Mouse (Mus musculus): ENCODE measurements around the gene Cacna1a. TPM values are rescaled to one million over a fixed set of nuclear protein-coding genes. Genes with fewer than 3 reads are reported as not detected.

Cacna1a gene
- polyA plus RNA-seq, 1 experiment from 2014 or later = 0.15 TPM

GRCm38 (mm10) chr8:84511621-84512020 lies 123.4 kb downstream of the Cacna1a start:
- H3K27me3 ChIP-seq = no peaks in the 10 kb centered on the region
- whole genome bisulfite sequencing (ENCODE audit: insufficient replicate concordance) = 74% methylated on average over 13 of the region's 13 CpGs

GRCm38 (mm10) chr8:84513765-84514164 lies 125.5 kb downstream of the Cacna1a start:
- H3K4me3 ChIP-seq (replicated peaks) = no peak overlapping the region
- H3K4me1 ChIP-seq (replicated peaks) = no peaks in the 10 kb centered on the region
- no peaks in the 10 kb centered on the region for H3K9me3 ChIP-seq (replicated peaks)
- 19% methylated on average over 2 of the region's 2 CpGs for WGBS (ENCODE audit: insufficient replicate concordance)
- no peaks in the 10 kb centered on the region for H3K27me3 ChIP-seq
- H3K36me3 ChIP-seq (replicated peaks) = no peaks in the 10 kb centered on the region
- H3K9ac ChIP-seq = no peak overlapping the region
- no peak for ATAC-seq (ENCODE audit: insufficient read depth)
- H3K27ac ChIP-seq (replicated peaks) = no peak overlapping the region
- H3K4me2 ChIP-seq = no peak overlapping the region

More at GRCm38 (mm10) chr8:84511621-84512020, 123.4 kb downstream of the Cacna1a start:
- Histone ChIP-seq H3K9me3 (replicated peaks) (no peaks in the 10 kb centered on the region), H3K4me2 (no peak overlapping the region), H3K4me3 (replicated peaks) (no peak overlapping the region), H3K9ac (no peak overlapping the region), H3K36me3 (replicated peaks) (no peaks in the 10 kb centered on the region), H3K4me1 (replicated peaks) (no peaks in the 10 kb centered on the region), H3K27ac (replicated peaks) (no peak overlapping the region)
- ATAC-seq (ENCODE audit: insufficient read depth) = no peak

- no peaks in the 10 kb centered on the region for H3K27me3 ChIP-seq
- no peaks in the 10 kb centered on the region for H3K9me3 ChIP-seq (replicated peaks)
- 42% methylated on average over 2 of the region's 2 CpGs for WGBS (ENCODE audit: insufficient replicate concordance)
- no peak overlapping the region for H3K27ac ChIP-seq (replicated peaks)
- H3K4me3 ChIP-seq (replicated peaks) = no peak overlapping the region
- H3K36me3 ChIP-seq (replicated peaks) = no peaks in the 10 kb centered on the region
- no peaks in the 10 kb centered on the region for H3K4me1 ChIP-seq (replicated peaks)
- H3K9ac ChIP-seq = no peak overlapping the region
- no peak overlapping the region for H3K4me2 ChIP-seq
- no peak for ATAC-seq (ENCODE audit: insufficient read depth)
Measured at GRCm38 (mm10) chr8:84518180-84518579, 129.9 kb downstream of the Cacna1a start.

- 66% methylated on average over 6 of the region's 6 CpGs for WGBS (ENCODE audit: insufficient replicate concordance)
- no peak overlapping the region for H3K27ac ChIP-seq (replicated peaks)
Measured at GRCm38 (mm10) chr8:84518720-84519119, 130.5 kb downstream of the Cacna1a start.

GRCm38 (mm10) chr8:84519767-84520626 lies 131.8 kb downstream of the Cacna1a start:
- H3K36me3 ChIP-seq (replicated peaks) = no peaks in the 10 kb centered on the region
- H3K27ac ChIP-seq (replicated peaks) = no peak overlapping the region
- H3K9ac ChIP-seq = no peak overlapping the region
- H3K4me3 ChIP-seq (replicated peaks) = no peak overlapping the region
- WGBS (ENCODE audit: insufficient replicate concordance) = 44% methylated on average over 17 of the region's 17 CpGs
- no peaks in the 10 kb centered on the region for H3K4me1 ChIP-seq (replicated peaks)
- ATAC-seq (ENCODE audit: insufficient read depth) = no peak
- no peaks in the 10 kb centered on the region for H3K9me3 ChIP-seq (replicated peaks)
- no peak overlapping the region for H3K4me2 ChIP-seq
- H3K27me3 ChIP-seq = no peaks in the 10 kb centered on the region

More at GRCm38 (mm10) chr8:84518720-84519119, 130.5 kb downstream of the Cacna1a start:
- Histone ChIP-seq H3K9me3 (replicated peaks) (no peaks in the 10 kb centered on the region), H3K36me3 (replicated peaks) (no peaks in the 10 kb centered on the region), H3K4me1 (replicated peaks) (no peaks in the 10 kb centered on the region), H3K27me3 (no peaks in the 10 kb centered on the region), H3K9ac (no peak overlapping the region), H3K4me2 (no peak overlapping the region), H3K4me3 (replicated peaks) (no peak overlapping the region)
- no peak for ATAC-seq (ENCODE audit: insufficient read depth)

- Histone ChIP-seq H3K9me3 (replicated peaks) (no peaks in the 10 kb centered on the region), H3K36me3 (replicated peaks) (no peaks in the 10 kb centered on the region), H3K27ac (replicated peaks) (no peak overlapping the region), H3K4me1 (replicated peaks) (no peaks in the 10 kb centered on the region), H3K4me2 (no peak overlapping the region), H3K4me3 (replicated peaks) (no peak overlapping the region), H3K27me3 (no peaks in the 10 kb centered on the region), H3K9ac (no peak overlapping the region)
- no peak for ATAC-seq (ENCODE audit: insufficient read depth)
- 46% methylated on average over 2 of the region's 2 CpGs for WGBS (ENCODE audit: insufficient replicate concordance)
Measured at GRCm38 (mm10) chr8:84520999-84521398, 132.8 kb downstream of the Cacna1a start.

GRCm38 (mm10) chr8:84528036-84528435 lies 139.8 kb downstream of the Cacna1a start:
- 64% methylated on average over 7 of the region's 7 CpGs for WGBS (ENCODE audit: insufficient replicate concordance)
- ATAC-seq (ENCODE audit: insufficient read depth) = no peak

GRCm38 (mm10) chr8:84529548-84529947 lies 141.3 kb downstream of the Cacna1a start:
- Histone ChIP-seq H3K9me3 (replicated peaks) (no peaks in the 10 kb centered on the region), H3K4me1 (replicated peaks) (no peaks in the 10 kb centered on the region), H3K4me3 (replicated peaks) (no peak overlapping the region), H3K4me2 (no peak overlapping the region), H3K36me3 (replicated peaks) (no peaks in the 10 kb centered on the region), H3K27me3 (no peaks in the 10 kb centered on the region), H3K9ac (no peak overlapping the region), H3K27ac (replicated peaks) (no peak overlapping the region)
- WGBS (ENCODE audit: insufficient replicate concordance) = 40% methylated on average over 4 of the region's 4 CpGs
- no peak for ATAC-seq (ENCODE audit: insufficient read depth)

More at GRCm38 (mm10) chr8:84528036-84528435, 139.8 kb downstream of the Cacna1a start:
- H3K4me3 ChIP-seq (replicated peaks) = no peak overlapping the region
- no peaks in the 10 kb centered on the region for H3K4me1 ChIP-seq (replicated peaks)
- no peak overlapping the region for H3K4me2 ChIP-seq
- H3K27ac ChIP-seq (replicated peaks) = no peak overlapping the region
- no peaks in the 10 kb centered on the region for H3K27me3 ChIP-seq
- no peaks in the 10 kb centered on the region for H3K9me3 ChIP-seq (replicated peaks)
- no peaks in the 10 kb centered on the region for H3K36me3 ChIP-seq (replicated peaks)
- H3K9ac ChIP-seq = no peak overlapping the region

GRCm38 (mm10) chr8:84532725-84533124 lies 144.5 kb downstream of the Cacna1a start:
- WGBS (ENCODE audit: insufficient replicate concordance) = 69% methylated on average over 1 of the region's 1 CpGs
- Histone ChIP-seq H3K36me3 (replicated peaks) (no peaks in the 10 kb centered on the region), H3K27ac (replicated peaks) (no peak overlapping the region), H3K9me3 (replicated peaks) (no peaks in the 10 kb centered on the region), H3K4me2 (no peak overlapping the region), H3K4me1 (replicated peaks) (no peaks in the 10 kb centered on the region), H3K27me3 (no peaks in the 10 kb centered on the region), H3K9ac (no peak overlapping the region), H3K4me3 (replicated peaks) (no peak overlapping the region)
- ATAC-seq (ENCODE audit: insufficient read depth) = no peak

GRCm38 (mm10) chr8:84533341-84533740 lies 145.1 kb downstream of the Cacna1a start:
- no peak for ATAC-seq (ENCODE audit: insufficient read depth)
- WGBS (ENCODE audit: insufficient replicate concordance) = 44% methylated on average over 4 of the region's 4 CpGs
- Histone ChIP-seq H3K36me3 (replicated peaks) (no peaks in the 10 kb centered on the region), H3K4me3 (replicated peaks) (no peak overlapping the region), H3K9ac (no peak overlapping the region), H3K27ac (replicated peaks) (no peak overlapping the region), H3K27me3 (no peaks in the 10 kb centered on the region), H3K9me3 (replicated peaks) (no peaks in the 10 kb centered on the region), H3K4me1 (replicated peaks) (no peaks in the 10 kb centered on the region), H3K4me2 (no peak overlapping the region)

- Histone ChIP-seq H3K27ac (replicated peaks) (no peak overlapping the region), H3K9ac (no peak overlapping the region), H3K27me3 (no peaks in the 10 kb centered on the region; the same call in 1 of the 2 replicates), H3K4me3 (replicated peaks) (no peak overlapping the region), H3K4me1 (replicated peaks) (no peaks in the 10 kb centered on the region), H3K36me3 (replicated peaks) (no peaks in the 10 kb centered on the region), H3K4me2 (no peak overlapping the region), H3K9me3 (replicated peaks) (no peaks in the 10 kb centered on the region)
- WGBS (ENCODE audit: insufficient replicate concordance) = 63% methylated on average over 5 of the region's 5 CpGs
- ATAC-seq (ENCODE audit: insufficient read depth) = no peak
Measured at GRCm38 (mm10) chr8:84536917-84537316, 148.7 kb downstream of the Cacna1a start.

All from liver, embryonic 15.5 days (tissue).